Mouse (Mus musculus) adrenal gland (tissue): ENCODE measurements at regions not wholly inside any gene's neighbourhood (a gene's known extent, or its start where the extent isn't known, plus 50 kb on each side); places are given as distances from the start of the nearest gene placed in this dataset.

Source experiments
- intact Hi-C: fragments of 180-260 bp; cut with DNase I; formaldehyde crosslinking; loops from one replicate; pipeline ENCODE4 v1.15.1; 2025

- intact Hi-C loops, result loop anchor here (2.0 to 10.0 kb wide), 2 partner anchors 88 to 130 kb away; no protein-coding TSS in a partner anchor
Observed at GRCm38 (mm10) chr9:116426269-116426999, 251.3 kb upstream of the Tgfbr2 start.

- intact Hi-C loops, result loop anchor here (10.0 kb wide), 1 partner anchor 89 kb away; no protein-coding TSS in a partner anchor
Observed at GRCm38 (mm10) chr9:116425400-116425799, 250.2 kb upstream of the Tgfbr2 start.

- intact Hi-C loops, result no loop called here
Observed at GRCm38 (mm10) chr9:116415021-116415420, 239.9 kb upstream of the Tgfbr2 start.

- intact Hi-C loops, result no loop called here
Observed at GRCm38 (mm10) chr9:116411067-116411466, 235.9 kb upstream of the Tgfbr2 start.

- intact Hi-C loops, result no loop called here
Observed at GRCm38 (mm10) chr9:116410461-116410860, 235.3 kb upstream of the Tgfbr2 start.

- intact Hi-C loops, result no loop called here
Observed at GRCm38 (mm10) chr9:116408116-116408515, 233.0 kb upstream of the Tgfbr2 start.

- intact Hi-C loops, result no loop called here
Observed at GRCm38 (mm10) chr9:116405051-116405450, 229.9 kb upstream of the Tgfbr2 start.

- intact Hi-C loops, result no loop called here
Observed at GRCm38 (mm10) chr9:116401821-116402220, 226.7 kb upstream of the Tgfbr2 start.

- intact Hi-C loops, result no loop called here
Observed at GRCm38 (mm10) chr9:116400270-116400669, 225.1 kb upstream of the Tgfbr2 start.

GRCm38 (mm10) chr9:116399296-116399695 lies 224.1 kb upstream of the Tgfbr2 start:
- intact Hi-C loops, result no loop called here

- intact Hi-C loops, result no loop called here
Observed at GRCm38 (mm10) chr9:116392258-116392657, 217.1 kb upstream of the Tgfbr2 start.

GRCm38 (mm10) chr9:116389781-116390180 lies 214.6 kb upstream of the Tgfbr2 start:
- intact Hi-C loops, result loop anchor here (5.0 kb wide), 1 partner anchor 302 kb away; no protein-coding TSS in a partner anchor

GRCm38 (mm10) chr9:116388863-116389262 lies 213.7 kb upstream of the Tgfbr2 start:
- intact Hi-C loops, result loop anchor here (5.0 kb wide), 1 partner anchor 302 kb away; no protein-coding TSS in a partner anchor

- intact Hi-C loops, result loop anchor here (5.0 kb wide), 1 partner anchor 301 kb away; no protein-coding TSS in a partner anchor
Observed at GRCm38 (mm10) chr9:116388025-116388424, 212.9 kb upstream of the Tgfbr2 start.

- intact Hi-C loops, result loop anchor here (5.0 kb wide), 2 partner anchors 207 to 297 kb away; partner anchors contain the start of gene Tgfbr2
Observed at GRCm38 (mm10) chr9:116384176-116385076, 209.3 kb upstream of the Tgfbr2 start.

- intact Hi-C loops, result loop anchor here (5.0 kb wide), 1 partner anchor 206 kb away; the partner anchor contains the start of gene Tgfbr2
Observed at GRCm38 (mm10) chr9:116383411-116384101, 208.4 kb upstream of the Tgfbr2 start.

- intact Hi-C loops, result no loop called here
Observed at GRCm38 (mm10) chr9:116377706-116378105, 202.5 kb upstream of the Tgfbr2 start.

GRCm38 (mm10) chr9:116375658-116376357 lies 200.6 kb upstream of the Tgfbr2 start:
- intact Hi-C loops, result no loop called here

- intact Hi-C loops, result no loop called here
Observed at GRCm38 (mm10) chr9:116374343-116374742, 199.2 kb upstream of the Tgfbr2 start.

- intact Hi-C loops, result no loop called here
Observed at GRCm38 (mm10) chr9:116373396-116373795, 198.2 kb upstream of the Tgfbr2 start.
